Mouse (Mus musculus) cerebellum, adult 11 months (tissue): ENCODE data around the gene Cep63.

Experiments used
- DNase-seq: peaks from one replicate; pipeline ENCODE4 v3.0.0; 2022

The Cep63 gene

DNA sequence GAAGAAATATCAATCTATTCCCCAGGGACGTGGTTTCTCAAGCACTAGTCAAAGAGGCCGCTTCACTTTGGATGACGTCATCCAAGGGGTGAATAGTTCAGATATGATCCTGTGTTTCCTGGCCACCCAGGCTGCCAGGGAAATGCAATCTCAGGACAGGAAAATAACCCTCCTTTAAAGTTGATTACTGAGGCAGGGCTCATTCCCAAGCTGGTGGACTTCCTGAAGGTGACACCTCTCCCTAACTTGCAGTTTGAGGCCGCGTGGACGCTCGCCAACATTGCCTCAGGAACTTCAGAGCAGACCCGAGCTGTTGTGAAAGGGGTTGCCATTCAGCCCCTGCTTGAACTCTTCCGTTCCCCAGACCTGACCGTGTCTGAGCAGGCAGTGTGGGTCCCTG, 74.6 kb downstream of the Cep63 start:
- no peak for DNase-seq

DNA sequence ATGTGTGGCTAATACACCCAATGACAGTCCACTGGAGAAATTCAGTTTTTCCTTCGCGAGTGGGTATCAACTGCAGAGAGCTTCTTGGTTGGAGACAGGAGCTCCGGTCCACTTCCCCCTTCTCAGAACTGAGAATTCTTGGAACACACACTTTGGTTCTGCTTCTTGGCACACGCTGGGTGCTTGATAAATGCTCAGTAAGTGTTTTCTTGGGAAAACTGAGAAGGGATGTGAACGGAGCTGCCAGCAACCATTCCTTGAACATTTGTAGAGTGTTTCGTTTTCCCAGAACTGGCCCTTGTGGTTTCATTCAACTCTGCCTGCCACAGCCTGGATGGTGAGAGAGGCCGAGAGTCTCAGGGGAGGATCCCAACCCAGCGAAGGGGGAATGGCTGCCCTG, 77.1 kb downstream of the Cep63 start:
- DNase-seq: no peak

GRCm38 (mm10) chr9:102547028-102547354, 79.3 kb downstream of the Cep63 start:
- no peak for DNase-seq

- no peak for DNase-seq
Measured at GRCm38 (mm10) chr9:102546256-102547027, 79.9 kb downstream of the Cep63 start.

GRCm38 (mm10) chr9:102545406-102546255, 80.7 kb downstream of the Cep63 start:
- DNase-seq: no peak

DNA sequence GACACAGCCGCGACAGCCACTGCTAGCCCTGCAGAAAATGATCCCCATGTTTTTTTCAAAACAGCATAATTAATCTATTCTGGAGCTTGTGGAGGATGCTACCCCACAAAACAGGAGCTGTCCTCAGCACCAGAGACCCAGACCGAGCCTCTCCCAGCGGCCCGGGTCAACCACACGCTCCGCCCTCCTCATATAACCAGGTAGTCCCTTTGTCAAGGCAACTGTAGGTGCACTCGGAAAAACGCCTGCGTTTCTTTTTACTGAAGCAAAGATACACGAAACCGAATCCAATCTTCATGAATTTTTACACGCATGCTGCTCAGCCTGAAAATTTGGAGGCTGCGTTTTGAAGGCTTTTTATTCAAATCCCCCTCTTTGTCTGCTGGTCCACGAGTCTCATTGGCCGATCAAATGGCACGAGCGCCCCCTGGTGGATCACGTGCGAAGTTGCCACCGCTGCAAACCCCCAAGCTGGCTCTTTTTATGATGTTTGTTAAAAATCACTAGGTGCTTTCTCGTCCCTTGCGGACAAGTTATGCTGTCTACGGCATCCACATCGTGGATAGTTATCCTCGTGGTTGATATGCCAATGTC, 81.5 kb downstream of the Cep63 start:
- peak; percentile 78 for DNase-seq

DNA sequence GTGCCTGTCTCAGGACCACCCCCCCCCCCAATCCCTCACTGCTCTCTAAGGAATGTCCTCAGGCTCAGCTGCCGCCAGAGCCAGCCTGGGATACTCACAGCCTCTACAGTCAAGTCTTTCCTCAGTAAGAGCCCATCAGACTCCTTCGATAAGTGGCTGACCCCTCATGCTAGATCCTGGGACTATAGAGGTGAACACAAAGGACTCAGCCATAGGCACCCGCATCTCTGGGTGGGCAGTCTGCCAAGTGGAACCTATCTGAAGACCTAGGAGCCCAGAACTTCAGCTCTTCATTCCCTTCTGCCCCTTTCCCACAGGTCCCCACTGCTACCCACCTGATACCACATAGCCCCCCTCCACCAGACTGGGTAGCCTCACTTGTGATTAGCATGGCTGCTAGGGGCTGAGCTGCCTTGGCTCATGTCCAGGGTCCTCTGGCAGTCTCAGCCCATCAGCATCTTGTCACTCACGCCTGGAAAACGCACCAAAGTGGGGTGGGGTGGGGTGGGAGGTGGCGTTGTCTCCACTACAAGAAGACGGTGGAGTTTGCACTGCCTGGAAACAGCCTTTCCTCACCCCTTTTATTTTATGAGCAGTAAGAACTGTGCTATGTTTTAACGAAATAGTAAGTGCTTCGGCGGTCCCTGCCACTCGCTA, 82.1 kb downstream of the Cep63 start:
- DNase-seq: no peak

DNA sequence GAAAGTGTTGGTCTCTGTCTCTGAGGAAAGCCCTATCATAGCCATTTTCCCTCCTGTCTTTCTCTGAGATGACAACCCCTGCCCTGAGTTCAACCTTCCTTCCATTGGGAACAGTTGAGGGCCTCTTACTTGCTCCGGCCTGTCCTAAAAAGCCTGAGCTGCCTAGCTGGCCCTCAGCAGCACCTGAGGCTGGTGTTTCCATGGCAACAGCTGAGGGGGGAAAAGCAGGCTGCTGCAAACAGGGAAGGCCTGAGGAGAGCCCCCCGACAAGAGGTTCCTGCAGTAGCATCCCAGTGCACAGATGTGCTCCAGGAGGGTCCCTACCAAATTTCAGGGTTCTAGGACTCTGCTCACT, 82.6 kb downstream of the Cep63 start:
- DNase-seq: no peak

DNA sequence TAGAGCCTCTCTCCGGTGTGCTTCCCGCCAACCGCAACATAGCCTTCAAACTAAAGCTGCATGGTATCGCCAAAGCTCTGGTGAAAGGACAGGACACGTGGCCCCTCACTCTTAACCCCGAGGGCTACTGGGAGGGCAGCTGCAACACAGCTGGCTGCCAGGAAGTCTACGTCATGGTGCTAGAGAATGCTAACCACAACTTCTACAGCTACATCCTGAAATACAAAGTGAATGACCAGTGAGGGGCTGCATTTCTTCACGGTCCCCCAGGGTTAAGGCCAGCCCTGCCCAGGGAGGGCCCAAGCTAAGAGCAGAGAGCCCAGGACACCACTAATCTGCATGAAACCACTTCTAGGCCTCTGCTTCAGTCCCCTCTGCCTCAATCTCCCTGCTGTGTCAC, 83.8 kb downstream of the Cep63 start:
- no peak for DNase-seq

GRCm38 (mm10) chr9:102541666-102542065, 84.7 kb downstream of the Cep63 start:
- no peak for DNase-seq

DNA sequence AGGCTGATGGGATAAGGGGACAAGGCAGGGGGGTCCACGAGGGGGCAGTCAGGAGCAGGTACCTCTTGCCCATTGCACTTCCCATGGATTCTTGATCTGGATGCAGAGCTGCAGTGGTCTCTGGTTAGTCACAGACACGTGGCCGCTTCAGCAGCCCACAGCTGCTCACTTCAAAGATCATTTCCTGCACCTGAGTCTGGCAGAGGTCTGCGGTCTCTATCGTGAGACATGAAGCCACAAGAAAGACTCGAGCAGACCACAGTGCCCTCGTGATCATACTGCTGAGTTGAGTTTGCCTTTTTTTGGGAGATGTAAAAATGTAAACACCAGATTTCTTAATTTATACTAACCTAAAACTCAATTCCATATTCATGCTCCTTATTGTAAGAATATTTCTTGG, 86.6 kb downstream of the Cep63 start:
- no peak for DNase-seq

- DNase-seq: no peak
Measured at GRCm38 (mm10) chr9:102536968-102537367, 89.4 kb downstream of the Cep63 start.
